Mouse (Mus musculus) forebrain, embryonic 15.5 days (tissue): ENCODE measurements around the gene Ppp1r9a. TPM values are rescaled to one million over a fixed set of nuclear protein-coding genes. Genes with fewer than 3 reads are reported as not detected.

Experiments used
- ATAC-seq: fragments of 200-750 bp; cut with Nextera tagmentation; replicated peaks from 2 replicates; pipeline ENCODE4 v1.8.0; 2017; ENCODE audit warnings: mild to moderate bottlenecking, moderate TSS enrichment, moderate library complexity
- H3K27ac ChIP-seq: fragments of 300-500 bp; sonication (generic); replicated peaks from 2 replicates; pipeline ENCODE4 v1.5.1; 2015; ENCODE audit warnings: mild to moderate bottlenecking, inconsistent platforms
- H3K27me3 ChIP-seq: fragments of 300-500 bp; sonication (generic); 2 replicates; pipeline ENCODE4 v1.6.1; 2015; ENCODE audit warnings: inconsistent platforms
- H3K36me3 ChIP-seq: fragments of 300-500 bp; sonication (generic); 2 replicates; pipeline ENCODE4 v1.6.1; 2015; ENCODE audit warnings: mild to moderate bottlenecking, inconsistent platforms
- H3K4me1 ChIP-seq: fragments of 300-500 bp; sonication (generic); 2 replicates; pipeline ENCODE4 v1.6.1; 2015; ENCODE audit warnings: inconsistent platforms
- H3K4me2 ChIP-seq: fragments of 300-500 bp; sonication (generic); replicated peaks from 2 replicates; pipeline ENCODE4 v1.6.1; 2015; ENCODE audit warnings: mild to moderate bottlenecking, inconsistent platforms
- H3K4me3 ChIP-seq: fragments of 300-500 bp; sonication (generic); 2 replicates; pipeline ENCODE4 v1.5.1; 2015; ENCODE audit warnings: mild to moderate bottlenecking, inconsistent platforms
- H3K9ac ChIP-seq: fragments of 300-500 bp; sonication (generic); replicated peaks from 2 replicates; pipeline ENCODE4 v1.6.1; 2015; ENCODE audit warnings: mild to moderate bottlenecking, inconsistent platforms
- H3K9me3 ChIP-seq: fragments of 300-500 bp; sonication (generic); 2 replicates; pipeline ENCODE4 v1.6.1; 2016; ENCODE audit warnings: inconsistent platforms
- WGBS: fragments of 180-500 bp; shearing (Covaris S2); methylation state at CpG from one replicate; pipeline ENCODE4 v1.1.7; 2015; ENCODE audit warnings: mixed read lengths; 5-methylcytosine and 5-hydroxymethylcytosine counted together
- polyA plus RNA-seq: library from polyadenylated mRNA; unstranded; fragments of >200 nt; fragmentation: Nextera tagmentation; extraction: Ambion mirVana; gene quantifications from 2 replicates; pipeline ENCODE4 v1.2.1, GENCODE M21; 2015

Ppp1r9a gene
- polyA plus RNA-seq, 1 experiment from 2014 or later: 43.8 TPM

DNA sequence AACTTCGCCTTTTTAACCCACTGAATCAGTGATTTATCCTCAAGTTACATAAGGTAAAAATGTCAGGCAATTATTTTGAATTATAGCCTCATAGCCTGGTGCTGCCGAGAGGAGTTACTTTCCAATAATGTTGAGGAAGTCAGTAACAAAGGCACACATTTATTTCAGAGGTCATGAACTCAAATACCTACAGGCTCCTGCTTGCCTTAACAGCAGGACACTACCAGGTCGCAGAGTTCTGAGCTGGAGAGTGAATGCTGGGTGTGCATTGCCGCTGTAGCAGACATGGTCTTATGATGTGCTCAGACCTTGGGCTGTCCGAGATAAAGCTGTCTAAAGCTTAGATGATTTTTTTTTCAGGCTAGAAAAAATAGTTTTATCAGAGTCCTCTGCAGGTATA, 196.6 kb downstream of the Ppp1r9a start:
- no peaks in the 10 kb centered on the region for H3K27me3 ChIP-seq
- no peaks in the 10 kb centered on the region for H3K9me3 ChIP-seq
- H3K4me1 ChIP-seq: peaks cover 5% of the 10 kb centered on the region
- H3K4me3 ChIP-seq: no peak overlapping the region
- WGBS: 53% methylated on average over 5 of the region's 5 CpGs
- H3K36me3 ChIP-seq: no peaks in the 10 kb centered on the region
- ATAC-seq: no peak
- no peak overlapping the region for H3K4me2 ChIP-seq
- no peak overlapping the region for H3K9ac ChIP-seq
- H3K27ac ChIP-seq: no peak overlapping the region

DNA sequence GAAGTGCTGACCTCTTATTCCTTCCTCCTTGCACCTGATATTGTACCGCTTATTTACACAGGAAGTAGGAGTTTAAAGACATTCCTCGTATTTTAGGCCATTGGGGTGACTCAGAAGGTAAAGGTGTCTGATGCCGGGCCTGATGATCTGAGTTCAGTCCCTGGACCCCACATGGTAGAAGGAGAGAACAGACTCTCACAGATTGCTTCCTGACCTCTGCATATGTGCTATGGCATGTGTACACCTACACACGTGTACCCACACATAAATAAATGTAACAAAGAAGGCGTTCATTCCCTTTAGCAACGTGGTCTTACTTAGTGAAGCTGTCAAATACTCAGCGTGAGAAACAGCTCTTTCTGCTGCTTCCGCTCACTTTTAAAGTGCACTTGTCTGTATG, 197.1 kb downstream of the Ppp1r9a start:
- Histone ChIP-seq H3K27ac (no peak overlapping the region), H3K4me3 (no peak overlapping the region), H3K36me3 (no peaks in the 10 kb centered on the region), H3K4me1 (peaks cover 5% of the 10 kb centered on the region), H3K4me2 (no peak overlapping the region), H3K9me3 (no peaks in the 10 kb centered on the region), H3K27me3 (no peaks in the 10 kb centered on the region), H3K9ac (no peak overlapping the region)
- no peak for ATAC-seq
- 76% methylated on average over 8 of the region's 8 CpGs for WGBS

- no peak overlapping the region for H3K27ac ChIP-seq
- no peak overlapping the region for H3K4me2 ChIP-seq
- H3K9me3 ChIP-seq: no peaks in the 10 kb centered on the region
- no peak for ATAC-seq
- H3K4me1 ChIP-seq: peaks cover 5% of the 10 kb centered on the region
- H3K9ac ChIP-seq: no peak overlapping the region
- WGBS: 81% methylated on average over 10 of the region's 10 CpGs
- H3K4me3 ChIP-seq: no peak overlapping the region
- H3K36me3 ChIP-seq: no peaks in the 10 kb centered on the region
- H3K27me3 ChIP-seq: no peaks in the 10 kb centered on the region
Observed at GRCm38 (mm10) chr6:5100347-5100746, 197.6 kb downstream of the Ppp1r9a start.

DNA sequence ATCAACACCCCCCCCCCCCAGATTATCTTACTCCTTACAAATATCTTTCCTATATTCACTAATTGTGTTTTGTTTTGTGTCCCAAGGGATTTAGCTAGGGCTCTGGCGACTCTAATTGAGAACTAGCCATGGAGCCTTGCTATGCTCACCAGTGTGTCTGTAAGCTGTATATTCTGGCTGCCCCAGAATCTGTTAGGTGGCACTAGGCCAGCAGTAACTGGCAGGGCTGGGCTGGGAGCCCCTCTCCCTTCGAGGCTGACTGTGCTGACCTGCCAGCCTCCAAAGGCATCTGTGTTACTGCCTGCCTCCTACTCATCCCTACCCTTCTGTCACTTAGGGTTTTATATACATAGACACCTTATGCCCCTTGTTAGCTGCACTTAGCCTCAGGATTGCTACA, 200.0 kb downstream of the Ppp1r9a start:
- Histone ChIP-seq H3K4me1 (peaks cover 5% of the 10 kb centered on the region), H3K4me3 (no peak overlapping the region), H3K9ac (no peak overlapping the region), H3K9me3 (no peaks in the 10 kb centered on the region), H3K36me3 (no peaks in the 10 kb centered on the region), H3K4me2 (no peak overlapping the region), H3K27me3 (no peaks in the 10 kb centered on the region), H3K27ac (no peak overlapping the region)
- WGBS: 12% methylated on average over 2 of the region's 2 CpGs
- ATAC-seq: peak; percentile 84

DNA sequence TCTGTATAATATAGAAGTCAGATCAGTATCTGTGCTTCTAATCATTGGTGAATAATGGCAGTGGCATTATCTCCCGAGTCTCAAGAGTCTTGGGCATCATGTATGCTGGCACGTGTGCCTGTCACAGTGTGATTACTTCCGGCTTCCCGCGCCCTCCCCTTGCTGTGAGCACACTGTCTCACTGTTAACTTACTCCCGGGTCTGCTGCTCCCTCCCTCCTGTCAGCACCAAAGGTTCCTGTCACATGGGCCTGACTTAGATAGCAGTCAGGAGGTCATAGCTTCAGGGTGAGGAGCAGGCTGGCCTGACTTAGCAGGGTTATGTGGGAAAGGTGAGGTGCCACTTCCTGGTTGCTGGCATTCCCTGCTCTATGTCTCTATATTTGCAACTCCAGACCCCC, 201.1 kb downstream of the Ppp1r9a start:
- no peaks in the 10 kb centered on the region for H3K36me3 ChIP-seq
- H3K4me3 ChIP-seq: no peak overlapping the region
- no peak overlapping the region for H3K27ac ChIP-seq
- ATAC-seq: no peak
- H3K9ac ChIP-seq: no peak overlapping the region
- H3K4me1 ChIP-seq: peaks cover 9% of the 10 kb centered on the region
- 64% methylated on average over 6 of the region's 6 CpGs for WGBS
- H3K9me3 ChIP-seq: no peaks in the 10 kb centered on the region
- no peaks in the 10 kb centered on the region for H3K27me3 ChIP-seq
- no peak overlapping the region for H3K4me2 ChIP-seq

DNA sequence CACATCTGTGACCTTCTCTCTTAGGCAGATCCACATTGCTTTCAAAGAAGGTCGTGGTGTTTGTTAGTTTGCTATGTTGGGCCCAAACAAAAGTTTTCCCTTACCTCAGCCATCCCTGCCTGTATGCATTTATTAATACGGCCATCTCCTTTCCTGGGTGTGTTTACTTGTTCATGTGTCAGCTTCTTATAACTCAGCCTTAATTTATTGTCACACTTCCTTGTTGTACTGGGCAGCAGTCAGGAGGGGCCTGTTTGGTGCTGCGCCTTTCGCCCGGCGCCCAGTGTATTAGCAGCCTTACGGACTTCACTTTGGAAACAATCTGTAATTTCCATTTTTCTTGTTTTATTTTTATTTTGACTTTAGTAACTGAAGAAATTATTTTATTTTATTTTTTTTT, 201.5 kb downstream of the Ppp1r9a start:
- 87% methylated on average over 7 of the region's 7 CpGs for WGBS
- H3K27ac ChIP-seq: no peak overlapping the region
- ATAC-seq: no peak
- H3K4me1 ChIP-seq: peaks cover 9% of the 10 kb centered on the region
- no peak overlapping the region for H3K9ac ChIP-seq
- no peaks in the 10 kb centered on the region for H3K9me3 ChIP-seq
- H3K27me3 ChIP-seq: no peaks in the 10 kb centered on the region
- H3K36me3 ChIP-seq: no peaks in the 10 kb centered on the region
- no peak overlapping the region for H3K4me2 ChIP-seq
- no peak overlapping the region for H3K4me3 ChIP-seq

DNA sequence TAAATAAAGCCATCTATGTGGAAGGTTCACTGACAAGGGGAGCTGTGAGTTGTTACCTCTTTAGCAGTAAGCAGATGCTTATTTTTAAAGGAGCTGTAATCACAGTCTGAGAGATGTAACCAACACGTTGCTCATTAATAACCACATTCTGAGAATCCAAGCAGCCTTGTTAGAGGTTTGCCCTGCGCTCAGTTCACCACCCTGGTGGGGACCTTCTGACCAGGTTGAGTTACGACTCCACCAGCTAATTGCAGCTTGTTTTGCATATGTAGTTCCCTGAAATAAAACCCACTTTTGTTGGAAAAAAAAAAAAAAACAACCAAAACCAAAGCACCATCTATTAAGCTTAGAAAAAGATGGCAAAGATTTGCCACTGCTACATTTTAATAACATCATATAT, 205.8 kb downstream of the Ppp1r9a start:
- Histone ChIP-seq H3K36me3 (no peaks in the 10 kb centered on the region), H3K4me3 (no peak overlapping the region), H3K4me1 (peaks cover 13% of the 10 kb centered on the region), H3K9me3 (no peaks in the 10 kb centered on the region), H3K27ac (no peak overlapping the region), H3K9ac (no peak overlapping the region), H3K4me2 (no peak overlapping the region), H3K27me3 (no peaks in the 10 kb centered on the region)
- WGBS: 30% methylated on average over 3 of the region's 3 CpGs
- no peak for ATAC-seq

- Histone ChIP-seq H3K27me3 (no peaks in the 10 kb centered on the region), H3K36me3 (peaks cover 1% of the 10 kb centered on the region; the same call in 1 of the 2 replicates), H3K4me1 (peaks cover 13% of the 10 kb centered on the region), H3K9ac (peak overlapping the region; percentile 46), H3K27ac (peak overlapping the region; percentile 40; the same call in 1 of the 2 replicates), H3K4me2 (peak overlapping the region; percentile 48), H3K9me3 (no peaks in the 10 kb centered on the region), H3K4me3 (peak overlapping the region; percentile 38)
- peak; percentile 98 for ATAC-seq
- 5% methylated on average over 18 of the region's 18 CpGs for WGBS
Observed at GRCm38 (mm10) chr6:5109925-5110714, 207.4 kb downstream of the Ppp1r9a start.

DNA sequence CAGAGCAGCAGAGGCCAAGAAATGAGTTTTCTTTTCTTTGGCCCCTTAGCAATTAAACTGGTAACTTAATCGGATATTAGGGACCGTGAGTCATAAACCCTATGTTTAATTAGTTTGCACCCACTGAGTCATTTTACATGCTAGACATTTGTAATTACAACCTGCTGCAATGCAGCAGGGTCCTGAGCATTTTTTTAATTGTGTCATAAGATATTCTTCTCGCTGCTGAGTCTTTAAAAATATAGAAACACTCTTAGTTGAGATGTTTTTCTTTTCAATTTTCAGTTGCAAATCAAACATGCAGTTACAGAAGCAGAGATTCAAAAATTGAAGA, 208.0 kb downstream of the Ppp1r9a start:
- Histone ChIP-seq H3K4me1 (peaks cover 13% of the 10 kb centered on the region), H3K9ac (no peak overlapping the region), H3K36me3 (peaks cover 4% of the 10 kb centered on the region; the same call in 1 of the 2 replicates), H3K4me3 (no peak overlapping the region), H3K9me3 (no peaks in the 10 kb centered on the region), H3K27ac (no peak overlapping the region), H3K4me2 (no peak overlapping the region), H3K27me3 (no peaks in the 10 kb centered on the region)
- WGBS: 11% methylated on average over 3 of the region's 3 CpGs
- ATAC-seq: no peak; the same call in 1 of the 2 replicates

DNA sequence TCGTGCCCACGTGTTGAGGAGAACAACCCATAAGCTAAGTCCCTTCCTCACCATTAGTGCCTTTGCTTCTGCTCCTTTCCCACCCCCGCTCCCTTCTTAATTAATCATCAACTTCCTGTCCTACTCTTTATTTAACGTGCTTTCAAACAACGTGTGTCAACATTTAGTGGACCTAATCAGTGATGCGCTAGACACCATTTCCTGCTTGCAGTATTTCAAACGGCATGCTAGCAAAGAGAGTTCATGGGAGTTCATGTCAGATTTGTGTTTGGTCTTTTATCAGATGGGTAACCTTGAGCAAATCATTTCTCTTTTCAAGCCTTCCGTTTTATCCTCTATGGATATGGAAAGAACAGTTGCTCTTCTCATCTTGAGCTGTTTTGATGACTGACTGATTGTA, 210.4 kb downstream of the Ppp1r9a start:
- Histone ChIP-seq H3K27me3 (no peaks in the 10 kb centered on the region), H3K4me2 (no peak overlapping the region), H3K4me1 (peaks cover 13% of the 10 kb centered on the region), H3K27ac (no peak overlapping the region), H3K4me3 (no peak overlapping the region), H3K9me3 (no peaks in the 10 kb centered on the region), H3K9ac (no peak overlapping the region), H3K36me3 (peaks cover 4% of the 10 kb centered on the region)
- WGBS: 55% methylated on average over 8 of the region's 8 CpGs
- ATAC-seq: no peak

GRCm38 (mm10) chr6:5113734-5114133, 211.0 kb downstream of the Ppp1r9a start:
- Histone ChIP-seq H3K27me3 (no peaks in the 10 kb centered on the region), H3K9me3 (no peaks in the 10 kb centered on the region), H3K36me3 (peaks cover 4% of the 10 kb centered on the region), H3K4me1 (peaks cover 8% of the 10 kb centered on the region), H3K27ac (no peak overlapping the region), H3K9ac (no peak overlapping the region), H3K4me3 (no peak overlapping the region), H3K4me2 (no peak overlapping the region)
- no peak for ATAC-seq
- 58% methylated on average over 5 of the region's 5 CpGs for WGBS

DNA sequence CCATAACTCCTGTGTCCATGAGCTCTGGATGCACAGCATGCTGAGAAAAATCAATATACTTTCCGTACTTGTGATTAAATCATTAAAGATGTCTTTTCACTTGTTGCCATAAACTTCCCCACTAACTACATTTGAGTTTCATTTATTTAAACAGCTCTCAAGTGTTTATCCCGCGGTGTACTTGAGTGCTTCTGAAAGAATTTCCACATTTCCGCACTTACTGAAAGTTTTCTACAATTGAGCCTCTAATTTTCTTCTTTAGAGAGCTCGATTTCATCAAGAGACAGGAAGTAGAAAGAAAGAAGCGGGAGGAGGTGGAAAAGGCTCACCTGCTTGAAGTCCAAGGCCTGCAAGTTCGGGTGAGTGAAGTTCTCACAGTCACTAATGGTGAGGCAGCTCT, 212.1 kb downstream of the Ppp1r9a start:
- ATAC-seq: no peak
- no peaks in the 10 kb centered on the region for H3K9me3 ChIP-seq
- H3K4me1 ChIP-seq: peaks cover 8% of the 10 kb centered on the region
- no peak overlapping the region for H3K4me2 ChIP-seq
- H3K27me3 ChIP-seq: no peaks in the 10 kb centered on the region
- no peak overlapping the region for H3K27ac ChIP-seq
- no peak overlapping the region for H3K4me3 ChIP-seq
- H3K36me3 ChIP-seq: peaks cover 4% of the 10 kb centered on the region
- WGBS: 86% methylated on average over 7 of the region's 7 CpGs
- H3K9ac ChIP-seq: no peak overlapping the region
